Comparison of ENCODE assay signal across 9 mouse cellular contexts in the genomic region with DNA sequence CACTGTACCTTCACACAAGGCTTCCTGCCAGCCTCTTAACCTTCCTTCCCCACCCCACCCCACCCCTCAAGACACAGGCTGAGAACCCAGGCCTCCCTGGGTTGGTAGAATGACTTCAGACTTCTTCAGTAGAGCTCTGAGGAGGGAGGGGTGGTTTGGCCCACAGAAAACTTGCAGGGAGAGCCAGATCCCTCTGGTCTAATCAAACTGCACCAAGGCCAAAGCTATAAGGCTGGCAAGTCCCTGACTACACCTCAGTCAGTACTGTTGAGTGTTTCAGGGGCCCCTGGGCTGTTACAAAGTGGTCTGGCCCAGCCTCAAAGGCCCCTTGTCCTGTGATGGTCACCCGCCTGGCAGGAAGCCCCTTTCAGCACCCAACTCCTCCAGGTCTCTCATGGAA. TPM values are rescaled to one million over a fixed set of nuclear protein-coding genes. Genes with fewer than 3 reads are reported as not detected.
DNase-seq lines count a peak whose midpoint lies in the region; ATAC-seq and TF ChIP-seq lines count a peak whose summit lies in the region.
"Had no signal": no experiment of that assay in that cellular context is flagged by ENCODE, and none has a peak within 500 bp of the region (broad histone marks: within the 10 kb centered on the region; RNA-seq: fewer than 3 reads in every experiment).

No protein-coding gene starts in this region.

- intact Hi-C loops in heart, adult 2 months (cut with DNase I) = no loop called here
- intact Hi-C loops in left cerebral cortex, postnatal 10 days (cut with DNase I) = no loop called here

- H3K4me2 ChIP-seq in limb, embryonic 13.5 days (replicated peaks) = peak overlapping the region; percentile 64; the same call in 1 of the 2 replicates
- H3K4me2 ChIP-seq in stomach, postnatal 0 days (replicated peaks; ENCODE audit: low read depth) = peak overlapping the region; percentile 67

- no peak for ATAC-seq in limb, embryonic 13.5 days (ENCODE audit: low FRiP score, low read depth)
- 0 out of 2 replicates have a peak, but pooled peaks have one; percentile 19 for ATAC-seq in stomach, postnatal 0 days (ENCODE audit: low FRiP score, low TSS enrichment)
- no peak for ATAC-seq in erythroid progenitor cell, adult 5-6 weeks (replicated peaks; ENCODE audit: low FRiP score, poor library complexity, severe bottlenecking)

- H3K9ac ChIP-seq in heart, adult 2 months (ENCODE audit: low read depth, low read length) = no peak overlapping the region
- 0 out of 2 replicates have a peak overlapping the region, but pooled peaks have one; percentile 53 for H3K9ac ChIP-seq in limb, embryonic 13.5 days
- H3K9ac ChIP-seq in stomach, postnatal 0 days (ENCODE audit: low read length) = peak overlapping the region; percentile 58

- H3K36me3 ChIP-seq in heart, adult 2 months (ENCODE audit: control insufficient read depth, insufficient read depth, low read length) = no peaks in the 10 kb centered on the region
- no peaks in the 10 kb centered on the region for H3K36me3 ChIP-seq in limb, embryonic 13.5 days
- no peaks in the 10 kb centered on the region for H3K36me3 ChIP-seq in stomach, postnatal 0 days (ENCODE audit: control insufficient read depth, insufficient read depth, low read length)
- H3K36me3 ChIP-seq: G1E had no signal

- no peak for TF ChIP-seq POLR2A in heart, adult 2 months (IDR thresholded peaks at IDR 0.05; ENCODE audit: insufficient read depth, low read depth, low read length)

- peaks cover 7% of the 10 kb centered on the region for H3K79me2 ChIP-seq in heart, adult 2 months (replicated peaks; ENCODE audit: control insufficient read depth, insufficient read depth, low read length)

- H3K9me3 ChIP-seq in limb, embryonic 13.5 days = no peaks in the 10 kb centered on the region
- no peaks in the 10 kb centered on the region for H3K9me3 ChIP-seq in stomach, postnatal 0 days (ENCODE audit: control insufficient read depth, low read length)
- H3K9me3 ChIP-seq: G1E had no signal

- TF ChIP-seq CTCF in heart, adult 2 months (IDR thresholded peaks at IDR 0.05) = no peak
- no peak for TF ChIP-seq CTCF in stomach, postnatal 0 days (IDR thresholded peaks at IDR 0.05; ENCODE audit: low read depth)

- H3K27ac ChIP-seq in heart, adult 2 months = peak overlapping the region; percentile 95
- no peak overlapping the region for H3K27ac ChIP-seq in limb, embryonic 13.5 days
- H3K27ac ChIP-seq in stomach, postnatal 0 days (replicated peaks) = peak overlapping the region; percentile 70

- DNase-seq in heart, adult 2 months = no peak
- no peak for DNase-seq in heart, adult 8-10 months (ENCODE audit: low spot score)
- peak; percentile 69 for DNase-seq in testis, postnatal 10 days (ENCODE audit: low spot score)
- no peak for DNase-seq in testis, postnatal 14 days (ENCODE audit: low spot score)
- no peak for DNase-seq in stomach, postnatal 0 days (ENCODE audit: low spot score)
- DNase-seq in left cerebral cortex, postnatal 10 days (ENCODE audit: extremely low spot score in 1 of 2, low spot score in 2 of 2) = no peak

- no peak for TF ChIP-seq EP300 in heart, adult 2 months (IDR thresholded peaks at IDR 0.05; ENCODE audit: insufficient read depth, low read depth, low read length)
- TF ChIP-seq EP300 in stomach, postnatal 0 days (optimal IDR thresholded peaks at IDR 0.05) = no peak

- WGBS in heart, adult 2 months = 31% methylated on average over 1 of the region's 1 CpGs
- 73% methylated on average over 1 of the region's 1 CpGs for WGBS in limb, embryonic 13.5 days
- WGBS in stomach, postnatal 0 days = 56% methylated on average over 1 of the region's 1 CpGs

- H3K27me3 ChIP-seq in heart, adult 2 months (ENCODE audit: control insufficient read depth, insufficient read depth, low read length) = no peaks in the 10 kb centered on the region
- peaks cover 32% of the 10 kb centered on the region for H3K27me3 ChIP-seq in limb, embryonic 13.5 days
- no peaks in the 10 kb centered on the region for H3K27me3 ChIP-seq in stomach, postnatal 0 days (ENCODE audit: control insufficient read depth, insufficient read depth, low read length)

- H3K4me3 ChIP-seq in heart, adult 2 months = peak overlapping the region; percentile 62
- H3K4me3 ChIP-seq in limb, embryonic 13.5 days = no peak overlapping the region
- peak overlapping the region; percentile 36; the same call in 1 of the 2 replicates for H3K4me3 ChIP-seq in stomach, postnatal 0 days (ENCODE audit: low read depth, low read length)

- H3K4me1 ChIP-seq in heart, adult 2 months (ENCODE audit: control insufficient read depth, insufficient read depth, low read length) = peaks cover 46% of the 10 kb centered on the region
- peaks cover 34% of the 10 kb centered on the region for H3K4me1 ChIP-seq in limb, embryonic 13.5 days
- H3K4me1 ChIP-seq in stomach, postnatal 0 days (replicated peaks; ENCODE audit: control insufficient read depth, insufficient read depth) = peaks cover 17% of the 10 kb centered on the region

RNA-seq across cellular contexts. Expression of gene Sox13, which starts 6.6 kb away (rescaled TPM):
- total RNA-seq in heart, adult 2 months (2021) = 10 to 100 TPM; 15.3 to 16.2 TPM
- 24.7 and 28.5 TPM in 2 replicates for polyA plus RNA-seq in heart, adult 2 months (2012; rRNA removed)
- 10 to 100 TPM; 11.0 to 14.4 (median 13.9) TPM for total RNA-seq in heart, adult 8-10 months (2022)
- 3.9 and 4.6 TPM in 2 replicates for polyA plus RNA-seq in limb, embryonic 13.5 days (2015; fragmentation: Nextera tagmentation; extraction: Ambion mirVana)
- 3.7 and 5.0 TPM in 2 replicates for polyA plus RNA-seq in stomach, postnatal 0 days (2015; fragmentation: Nextera tagmentation; extraction: Ambion mirVana)
- 1 to 10 TPM; 7.5 to 9.4 TPM for total RNA-seq in left cerebral cortex, postnatal 10 days (2021)
- 1.4 and 3.4 TPM in 2 replicates for total RNA-seq in erythroid progenitor cell, adult 5-6 weeks (2015; ENCODE audit: low replicate concordance)
- not detected in 2 replicates for total RNA-seq in erythroid progenitor cell, adult 5-6 weeks (2017; ENCODE audit: low replicate concordance)

RNA-seq across cellular contexts. Expression of gene Etnk2, which starts 54.2 kb away (rescaled TPM):
- under 1 TPM; 0.29 to 0.93 TPM for total RNA-seq in heart, adult 2 months (2021)
- 0.70 and 0.84 TPM in 2 replicates for polyA plus RNA-seq in heart, adult 2 months (2012; rRNA removed)
- under 1 TPM; 0.16 to 0.69 (median 0.33) TPM for total RNA-seq in heart, adult 8-10 months (2022)
- polyA plus RNA-seq in limb, embryonic 13.5 days (2015; fragmentation: Nextera tagmentation; extraction: Ambion mirVana) = 1.4 and 1.7 TPM in 2 replicates
- polyA plus RNA-seq in stomach, postnatal 0 days (2015; fragmentation: Nextera tagmentation; extraction: Ambion mirVana) = 2.8 and 4.2 TPM in 2 replicates
- 10 to 100 TPM in 1 of 2 experiments, 1 to 10 TPM in 1; 6.0 to 10.2 TPM for total RNA-seq in left cerebral cortex, postnatal 10 days (2021)
- not detected in 2 replicates for total RNA-seq in erythroid progenitor cell, adult 5-6 weeks (2015; ENCODE audit: low replicate concordance)
- not detected in 2 replicates for total RNA-seq in erythroid progenitor cell, adult 5-6 weeks (2017; ENCODE audit: low replicate concordance)
- polyA plus RNA-seq: G1E had no signal
